Mouse (Mus musculus) hindbrain, embryonic 12.5 days (tissue): ENCODE data around the gene 4933427D14Rik. TPM values are rescaled to one million over a fixed set of nuclear protein-coding genes. Genes with fewer than 3 reads are reported as not detected.

Source experiments
- ATAC-seq: fragments of 200-750 bp; cut with Nextera tagmentation; 2 replicates; pipeline ENCODE4 v1.8.0; 2017; ENCODE audit warnings: moderate TSS enrichment; ENCODE audit not compliant: low FRiP score
- H3K27ac ChIP-seq: fragments of 300-500 bp; sonication (generic); 2 replicates; pipeline ENCODE4 v1.5.1; 2016; ENCODE audit warnings: mild to moderate bottlenecking
- H3K27me3 ChIP-seq: fragments of 300-500 bp; sonication (generic); 2 replicates; pipeline ENCODE4 v1.6.1; 2016; ENCODE audit warnings: mild to moderate bottlenecking
- H3K36me3 ChIP-seq: fragments of 300-500 bp; sonication (generic); 2 replicates; pipeline ENCODE4 v1.6.1; 2016; ENCODE audit warnings: mild to moderate bottlenecking
- H3K4me1 ChIP-seq: fragments of 300-500 bp; sonication (generic); 2 replicates; pipeline ENCODE4 v1.6.1; 2016
- H3K4me2 ChIP-seq: fragments of 300-500 bp; sonication (generic); replicated peaks from 2 replicates; pipeline ENCODE4 v1.6.1; 2016; ENCODE audit warnings: mild to moderate bottlenecking
- H3K4me3 ChIP-seq: fragments of 300-500 bp; sonication (generic); 2 replicates; pipeline ENCODE4 v1.5.1; 2016; ENCODE audit warnings: mild to moderate bottlenecking
- H3K9ac ChIP-seq: fragments of 300-500 bp; sonication (generic); 2 replicates; pipeline ENCODE4 v1.6.1; 2016; ENCODE audit warnings: mild to moderate bottlenecking, moderate library complexity
- H3K9me3 ChIP-seq: fragments of 300-500 bp; sonication (generic); replicated peaks from 2 replicates; pipeline ENCODE4 v1.6.1; 2016; ENCODE audit warnings: mild to moderate bottlenecking
- WGBS: fragments of 180-500 bp; shearing (Covaris S2); methylation state at CpG from one replicate; pipeline ENCODE4 v1.1.7; 2016; 5-methylcytosine and 5-hydroxymethylcytosine counted together
- polyA plus RNA-seq: library from polyadenylated mRNA; unstranded; fragments of >200 nt; fragmentation: Nextera tagmentation; extraction: Ambion mirVana; gene quantifications from 2 replicates; pipeline ENCODE4 v1.2.1, GENCODE M21; 2016

The 4933427D14Rik gene
- polyA plus RNA-seq, 1 experiment from 2014 or later, result 19.6 TPM

DNA sequence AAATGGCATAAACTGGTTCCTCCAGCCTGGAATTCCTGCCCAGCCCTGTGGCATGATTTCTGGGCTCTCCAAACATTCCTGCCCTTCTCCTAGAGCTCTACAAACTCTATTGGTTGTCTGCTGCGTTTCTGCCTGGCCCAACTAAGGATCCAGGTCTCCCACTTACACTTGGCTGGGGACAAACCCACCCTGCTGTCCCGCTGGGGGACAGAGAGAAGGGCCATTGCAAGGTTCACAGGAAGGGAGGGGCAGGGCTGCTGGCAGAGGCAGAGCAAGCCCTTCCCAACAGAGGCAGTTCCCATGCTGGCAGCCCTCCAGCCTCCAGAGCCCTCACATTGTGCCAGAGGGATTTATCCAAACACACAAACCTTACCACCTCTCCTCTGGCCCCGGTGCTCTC lies 75.0 kb downstream of the 4933427D14Rik start:
- Histone ChIP-seq H3K4me3 (no peak overlapping the region), H3K4me2 (no peak overlapping the region), H3K4me1 (peaks cover 30% of the 10 kb centered on the region), H3K9me3 (no peaks in the 10 kb centered on the region), H3K27ac (no peak overlapping the region), H3K36me3 (no peaks in the 10 kb centered on the region), H3K27me3 (peaks cover 55% of the 10 kb centered on the region), H3K9ac (no peak overlapping the region)
- no peak for ATAC-seq
- 19% methylated on average over 3 of the region's 3 CpGs for WGBS

DNA sequence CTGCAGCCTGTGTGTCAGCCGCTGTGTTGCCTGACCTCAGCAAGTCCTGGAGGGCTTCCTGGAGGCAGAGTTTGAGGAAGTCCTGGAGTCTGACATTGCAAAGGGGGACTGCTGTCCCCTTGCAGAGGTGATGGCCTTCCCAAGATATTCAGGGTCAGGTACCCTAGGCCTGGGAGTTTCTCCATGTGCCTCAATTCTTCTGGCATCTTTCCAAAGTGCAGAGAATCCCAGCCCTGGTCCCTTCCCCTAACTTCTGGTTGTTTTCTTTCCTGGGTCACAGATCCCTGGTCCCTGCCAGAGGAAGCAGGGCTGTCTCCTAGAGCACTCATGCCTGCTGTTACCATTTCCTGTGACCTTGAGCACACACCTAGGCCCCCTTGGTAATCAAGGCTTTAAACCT lies 75.6 kb downstream of the 4933427D14Rik start:
- peaks cover 49% of the 10 kb centered on the region for H3K27me3 ChIP-seq

DNA sequence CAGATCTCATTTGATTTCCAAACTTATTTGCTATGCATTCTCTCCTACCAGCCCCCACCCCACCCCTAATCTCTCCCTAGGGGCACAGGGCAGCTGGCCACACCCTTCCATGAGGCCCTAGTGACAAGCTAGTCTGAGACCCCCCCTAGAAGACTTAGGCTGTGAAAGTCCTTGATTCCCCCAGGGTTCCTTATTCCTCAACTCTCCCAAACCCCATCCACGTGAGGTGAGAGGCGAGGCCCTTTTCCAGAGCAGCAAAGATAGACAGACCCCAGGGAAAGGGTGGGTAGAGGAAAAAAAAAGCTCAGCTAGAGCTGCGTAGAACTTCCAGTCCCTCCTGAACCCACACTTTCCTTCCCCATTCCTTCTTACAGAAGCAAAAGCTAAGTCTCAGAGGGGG lies 76.4 kb downstream of the 4933427D14Rik start:
- H3K27me3 ChIP-seq, result peaks cover 42% of the 10 kb centered on the region
- no peaks in the 10 kb centered on the region for H3K9me3 ChIP-seq
- no peaks in the 10 kb centered on the region for H3K36me3 ChIP-seq
- no peak overlapping the region for H3K9ac ChIP-seq
- ATAC-seq, result no peak
- H3K4me3 ChIP-seq, result no peak overlapping the region
- no peak overlapping the region for H3K4me2 ChIP-seq
- H3K4me1 ChIP-seq, result peaks cover 30% of the 10 kb centered on the region
- 86% methylated on average over 3 of the region's 3 CpGs for WGBS
- no peak overlapping the region for H3K27ac ChIP-seq

More for the DNA sequence above, 75.6 kb downstream of the 4933427D14Rik start:
- peaks cover 30% of the 10 kb centered on the region for H3K4me1 ChIP-seq
- no peak for ATAC-seq
- 100% methylated on average over 1 of the region's 1 CpGs for WGBS
- H3K9ac ChIP-seq, result no peak overlapping the region
- H3K27ac ChIP-seq, result no peak overlapping the region
- no peak overlapping the region for H3K4me3 ChIP-seq
- no peak overlapping the region for H3K4me2 ChIP-seq
- H3K9me3 ChIP-seq, result no peaks in the 10 kb centered on the region
- no peaks in the 10 kb centered on the region for H3K36me3 ChIP-seq

DNA sequence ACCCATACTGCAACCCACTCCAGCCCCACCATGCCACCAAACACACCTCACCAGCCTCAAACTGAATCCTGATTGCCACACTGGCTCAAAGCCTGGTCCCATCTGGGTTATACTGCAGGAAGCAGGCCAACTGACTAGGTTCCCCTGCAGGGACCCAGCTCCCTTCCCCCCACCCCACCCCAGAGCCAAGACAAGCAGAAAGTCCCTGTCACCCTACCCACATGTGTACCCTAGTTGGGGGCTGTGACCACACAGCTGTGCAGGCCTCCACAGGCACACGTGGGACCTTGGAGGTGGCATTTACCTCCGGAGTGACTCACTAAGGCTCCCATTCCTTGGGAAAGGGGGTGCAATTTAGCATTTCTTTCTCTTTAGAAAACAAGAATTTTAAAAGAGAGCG lies 76.8 kb downstream of the 4933427D14Rik start:
- Histone ChIP-seq H3K9me3 (no peaks in the 10 kb centered on the region), H3K4me1 (peaks cover 30% of the 10 kb centered on the region), H3K9ac (no peak overlapping the region), H3K27me3 (peaks cover 42% of the 10 kb centered on the region), H3K27ac (no peak overlapping the region), H3K36me3 (no peaks in the 10 kb centered on the region), H3K4me3 (no peak overlapping the region), H3K4me2 (0 out of 2 replicates have a peak overlapping the region, but pooled peaks have one; percentile 7)
- ATAC-seq, result no peak
- WGBS, result 67% methylated on average over 3 of the region's 3 CpGs

DNA sequence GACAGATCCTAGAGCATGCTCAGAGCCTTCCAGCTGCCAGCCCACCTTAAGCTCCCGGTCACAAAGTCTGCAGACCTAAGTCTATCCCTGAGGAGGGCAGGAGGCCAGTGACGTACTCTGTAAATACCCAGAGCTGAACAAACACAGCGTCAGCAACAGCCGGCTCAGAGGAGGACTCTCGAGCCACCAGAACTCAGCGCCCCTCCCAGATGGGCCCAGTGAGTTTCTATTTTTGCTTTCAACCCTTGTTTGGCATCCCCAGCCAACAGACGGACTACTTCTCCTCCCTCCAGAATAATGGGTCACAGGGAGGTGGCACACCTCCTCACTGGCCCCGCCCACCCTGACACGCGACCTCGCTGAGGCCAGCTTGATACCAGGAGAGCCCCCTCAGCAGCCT lies 77.2 kb downstream of the 4933427D14Rik start:
- ATAC-seq, result no peak
- Histone ChIP-seq H3K9me3 (no peaks in the 10 kb centered on the region), H3K4me1 (peaks cover 26% of the 10 kb centered on the region), H3K36me3 (no peaks in the 10 kb centered on the region), H3K27ac (no peak overlapping the region), H3K4me3 (no peak overlapping the region), H3K4me2 (0 out of 2 replicates have a peak overlapping the region, but pooled peaks have one; percentile 7), H3K9ac (no peak overlapping the region), H3K27me3 (peaks cover 37% of the 10 kb centered on the region)
- 13% methylated on average over 11 of the region's 11 CpGs for WGBS

DNA sequence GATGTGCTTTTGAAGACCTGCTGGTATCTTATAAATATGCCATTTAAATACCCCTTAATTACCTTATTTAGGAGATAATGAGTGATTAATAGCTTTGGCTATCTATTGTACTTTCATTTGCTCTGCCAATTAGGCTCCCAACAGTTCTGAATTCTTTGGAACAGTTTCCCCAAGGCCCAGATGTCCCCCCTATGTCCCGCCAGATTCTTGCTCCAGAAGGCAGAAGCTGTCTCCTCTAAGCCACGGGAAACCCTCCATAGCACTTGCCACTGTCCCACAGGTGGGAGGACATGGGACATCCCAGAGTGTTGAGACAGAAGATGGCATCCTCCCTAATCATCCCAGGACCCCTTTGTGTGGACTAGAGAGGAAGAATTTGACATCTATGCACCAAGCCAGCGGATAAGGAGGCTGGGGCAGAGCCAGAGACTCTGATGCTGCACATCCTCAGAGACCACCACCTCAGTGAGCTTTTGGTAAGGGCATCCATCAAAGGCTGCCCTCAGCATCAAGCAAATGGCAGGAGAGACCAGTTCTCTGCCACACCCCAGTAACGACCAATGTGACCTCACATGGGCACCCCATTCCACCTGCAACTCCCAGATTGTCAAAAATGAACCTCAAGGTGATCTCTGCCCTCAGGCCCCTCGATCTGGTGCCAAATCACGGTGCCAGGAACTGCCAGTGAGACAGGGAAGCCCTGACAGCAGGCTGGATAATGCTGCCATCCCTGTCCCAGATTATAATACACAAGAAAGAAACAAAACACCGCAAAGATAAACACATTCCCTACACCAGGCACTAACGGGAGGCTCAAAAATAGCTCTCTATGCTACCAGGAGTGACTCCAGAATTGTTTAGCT lies 78.0 kb downstream of the 4933427D14Rik start:
- Histone ChIP-seq H3K9me3 (no peaks in the 10 kb centered on the region), H3K4me1 (peaks cover 19% of the 10 kb centered on the region), H3K36me3 (no peaks in the 10 kb centered on the region), H3K9ac (no peak overlapping the region), H3K4me2 (no peak overlapping the region), H3K27me3 (peaks cover 29% of the 10 kb centered on the region), H3K27ac (no peak overlapping the region), H3K4me3 (no peak overlapping the region)
- ATAC-seq, result no peak
- WGBS, result 79% methylated on average over 8 of the region's 8 CpGs

DNA sequence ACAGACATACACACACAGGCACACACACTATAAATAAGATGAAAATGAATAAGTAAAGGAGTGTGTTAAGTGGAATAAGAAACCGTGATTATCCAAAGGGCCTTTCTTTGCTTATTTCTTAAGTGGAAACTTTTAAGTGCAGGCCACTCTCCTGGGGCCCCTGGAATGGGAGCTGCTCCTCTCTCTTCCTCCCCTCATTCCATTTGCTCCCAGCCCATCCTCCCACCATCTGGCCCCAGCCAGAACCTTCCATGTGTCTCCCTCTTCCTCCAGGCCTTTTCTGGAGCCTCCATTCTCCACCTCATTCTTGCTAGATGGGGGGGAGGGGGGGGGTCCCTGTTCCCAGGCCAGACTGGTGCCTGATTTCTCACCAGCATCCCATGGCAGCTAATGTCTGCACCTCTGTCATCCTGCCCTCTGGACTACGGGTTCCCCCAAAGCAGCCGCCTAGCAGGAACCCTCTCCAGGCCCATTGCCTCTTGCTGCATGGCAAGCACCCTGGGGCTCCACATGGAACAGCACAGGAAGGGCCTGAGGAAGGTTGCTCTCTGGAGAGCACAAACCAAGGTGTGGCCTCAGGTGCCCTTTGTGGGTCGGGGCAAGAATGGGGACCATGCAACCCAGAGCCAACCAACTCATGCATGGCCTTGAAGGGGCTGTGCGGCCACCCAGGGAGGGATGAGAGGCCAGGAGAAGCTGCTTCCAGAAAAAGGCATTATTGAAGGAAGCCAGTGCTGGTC lies 79.6 kb downstream of the 4933427D14Rik start:
- H3K4me3 ChIP-seq, result no peak overlapping the region

DNA sequence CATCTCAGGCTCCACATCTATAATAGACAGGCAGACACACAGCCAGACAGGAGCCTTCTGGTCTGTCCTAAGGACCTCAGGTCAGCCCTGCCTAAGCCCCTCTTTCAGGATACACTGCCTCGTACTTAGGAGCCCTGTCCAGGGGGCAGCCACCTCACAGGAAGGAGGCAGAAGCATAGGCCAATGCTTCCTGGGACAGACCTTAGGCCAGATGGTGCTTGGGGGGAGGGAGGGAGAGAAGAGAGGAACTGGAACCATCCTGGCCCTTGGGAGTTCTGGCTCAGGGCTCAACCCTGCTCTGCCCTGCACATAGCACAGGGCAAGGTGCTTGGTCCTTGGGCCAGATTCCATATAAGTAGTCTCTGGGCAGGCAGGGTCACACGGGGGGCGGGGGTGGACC lies 81.5 kb downstream of the 4933427D14Rik start:
- Histone ChIP-seq H3K4me1 (peaks cover 12% of the 10 kb centered on the region; the same call in 1 of the 2 replicates), H3K27me3 (no peaks in the 10 kb centered on the region; the same call in 1 of the 2 replicates), H3K4me2 (no peak overlapping the region), H3K36me3 (no peaks in the 10 kb centered on the region), H3K27ac (no peak overlapping the region), H3K4me3 (no peak overlapping the region), H3K9ac (no peak overlapping the region), H3K9me3 (no peaks in the 10 kb centered on the region)
- no peak for ATAC-seq
- 73% methylated on average over 3 of the region's 3 CpGs for WGBS

More for the DNA sequence above, 79.6 kb downstream of the 4933427D14Rik start:
- ATAC-seq, result no peak
- WGBS, result 78% methylated on average over 5 of the region's 5 CpGs
- H3K4me1 ChIP-seq, result peaks cover 19% of the 10 kb centered on the region
- no peak overlapping the region for H3K27ac ChIP-seq
- H3K4me2 ChIP-seq, result no peak overlapping the region
- peaks cover 13% of the 10 kb centered on the region for H3K27me3 ChIP-seq
- no peak overlapping the region for H3K9ac ChIP-seq
- no peaks in the 10 kb centered on the region for H3K36me3 ChIP-seq
- H3K9me3 ChIP-seq, result no peaks in the 10 kb centered on the region

DNA sequence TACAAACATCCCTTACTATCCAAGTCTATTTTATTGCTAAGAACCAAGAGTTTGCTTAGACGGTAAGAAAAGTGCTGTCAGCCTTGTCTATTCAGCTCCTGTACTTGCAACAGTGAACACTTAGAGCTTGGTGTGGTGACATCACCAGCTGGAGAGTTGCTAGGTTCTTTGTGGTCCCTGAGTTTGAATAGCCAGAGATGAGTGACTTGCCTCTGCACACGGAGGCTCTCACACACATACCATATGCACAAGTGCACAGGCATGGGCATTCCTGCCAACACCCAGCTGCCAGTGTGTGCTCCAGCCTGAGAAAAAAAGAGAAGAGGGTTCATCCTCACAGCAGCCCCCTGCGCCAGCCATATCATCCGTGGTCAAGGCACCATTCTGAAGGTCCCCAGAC lies 83.7 kb downstream of the 4933427D14Rik start:
- Histone ChIP-seq H3K36me3 (no peaks in the 10 kb centered on the region), H3K27me3 (no peaks in the 10 kb centered on the region), H3K4me1 (peaks cover 3% of the 10 kb centered on the region; the same call in 1 of the 2 replicates), H3K9me3 (no peaks in the 10 kb centered on the region), H3K4me3 (no peak overlapping the region), H3K4me2 (no peak overlapping the region), H3K27ac (no peak overlapping the region), H3K9ac (no peak overlapping the region)
- ATAC-seq, result no peak
- WGBS, result 84% methylated on average over 4 of the region's 4 CpGs

DNA sequence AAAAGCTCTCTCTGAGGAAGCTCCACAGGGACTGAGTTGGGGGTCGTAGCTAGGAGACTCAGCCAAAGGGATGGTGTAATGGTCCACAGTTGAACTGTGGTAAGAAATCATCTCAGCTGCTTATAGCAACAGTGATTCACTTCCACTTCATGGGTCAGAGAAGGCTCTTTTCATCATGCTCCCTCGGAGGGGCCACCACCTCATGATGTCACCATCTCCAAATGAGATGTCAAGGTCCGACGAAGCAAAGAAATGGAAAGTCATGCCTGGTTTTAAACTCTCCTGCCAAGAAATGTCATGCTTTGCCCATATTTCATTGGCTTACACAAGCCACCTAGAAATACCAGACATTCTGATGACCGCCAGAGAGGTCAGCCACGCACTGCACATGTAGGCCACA lies 86.9 kb downstream of the 4933427D14Rik start:
- Histone ChIP-seq H3K27ac (no peak overlapping the region), H3K9me3 (no peaks in the 10 kb centered on the region), H3K9ac (no peak overlapping the region), H3K36me3 (no peaks in the 10 kb centered on the region), H3K4me1 (peaks cover 2% of the 10 kb centered on the region; the same call in 1 of the 2 replicates), H3K27me3 (no peaks in the 10 kb centered on the region), H3K4me3 (no peak overlapping the region), H3K4me2 (no peak overlapping the region)
- no peak for ATAC-seq
- 88% methylated on average over 6 of the region's 6 CpGs for WGBS

DNA sequence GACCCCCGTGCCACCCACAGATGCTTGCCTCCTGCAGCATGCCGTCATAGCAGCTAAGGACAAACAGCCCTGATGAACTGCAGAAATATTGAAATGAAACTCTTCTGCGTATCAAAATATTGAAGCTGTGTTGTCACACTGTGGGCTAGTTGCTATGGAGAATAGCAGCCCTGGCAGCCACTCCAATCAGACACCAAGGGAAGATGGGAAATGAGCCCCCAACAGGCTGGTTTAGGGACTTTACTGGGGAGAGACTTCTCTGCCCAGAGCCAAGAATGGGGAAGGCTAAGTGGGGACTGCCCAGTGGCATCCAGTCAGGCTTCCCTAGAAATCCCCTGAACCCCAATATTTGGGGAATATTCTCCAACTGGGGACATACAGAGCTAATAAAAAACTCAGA lies 88.6 kb downstream of the 4933427D14Rik start:
- H3K4me3 ChIP-seq, result no peak overlapping the region
- no peak overlapping the region for H3K9ac ChIP-seq
- H3K4me2 ChIP-seq, result no peak overlapping the region
- no peak overlapping the region for H3K27ac ChIP-seq
- 93% methylated on average over 3 of the region's 3 CpGs for WGBS
- no peaks in the 10 kb centered on the region for H3K36me3 ChIP-seq
- no peak for ATAC-seq
- no peaks in the 10 kb centered on the region for H3K9me3 ChIP-seq
- no peaks in the 10 kb centered on the region for H3K27me3 ChIP-seq
- peaks cover 3% of the 10 kb centered on the region; the same call in 1 of the 2 replicates for H3K4me1 ChIP-seq

DNA sequence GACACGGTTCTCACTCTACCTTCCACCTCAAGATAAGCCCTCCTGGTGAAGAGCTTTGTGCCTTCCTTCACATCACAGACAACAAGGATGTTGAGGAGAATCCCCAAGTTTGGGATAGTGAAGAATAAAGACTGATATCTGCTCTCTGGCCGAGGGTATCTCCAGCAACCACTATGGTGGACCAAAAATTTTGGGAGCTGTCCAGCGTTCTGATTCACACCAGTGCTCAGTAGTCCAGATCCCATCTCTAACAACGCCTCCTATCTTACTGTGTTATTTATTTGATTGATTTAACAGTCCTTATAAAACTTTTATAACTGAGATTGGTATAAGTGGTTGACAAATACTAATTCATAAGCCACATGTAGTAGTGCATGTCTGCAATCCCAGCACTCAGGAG lies 94.0 kb downstream of the 4933427D14Rik start:
- Histone ChIP-seq H3K4me3 (no peak overlapping the region), H3K36me3 (no peaks in the 10 kb centered on the region), H3K9ac (no peak overlapping the region), H3K27me3 (0 out of 2 replicates have a peak, but pooled peaks cover 6% of the 10 kb centered on the region), H3K4me2 (no peak overlapping the region), H3K27ac (no peak overlapping the region), H3K4me1 (peaks cover 3% of the 10 kb centered on the region; the same call in 1 of the 2 replicates), H3K9me3 (no peaks in the 10 kb centered on the region)
- no peak for ATAC-seq
- WGBS, result 58% methylated on average over 4 of the region's 4 CpGs
